Mouse (Mus musculus): ENCODE results near the gene Aebp2. TPM values are rescaled to one million over a fixed set of nuclear protein-coding genes. Genes with fewer than 3 reads are reported as not detected.
A peak's percentile ranks its signal among the peaks of the same experiment; 100 is the strongest.

Gene Aebp2
- polyA plus RNA-seq, 1 experiment from 2014 or later = 10.8 TPM

- no peaks in the 10 kb centered on the region for H3K27me3 ChIP-seq (replicated peaks)
- H3K36me3 ChIP-seq = no peaks in the 10 kb centered on the region
- no peak overlapping the region for H3K4me3 ChIP-seq
- no peaks in the 10 kb centered on the region for H3K9me3 ChIP-seq (replicated peaks)
- H3K27ac ChIP-seq (ENCODE audit: poor library complexity, severe bottlenecking) = no peak overlapping the region
- peaks cover 38% of the 10 kb centered on the region for H3K4me1 ChIP-seq (replicated peaks)
- no peak overlapping the region for H3K9ac ChIP-seq
- ATAC-seq (ENCODE audit: insufficient number of reproducible peaks, low FRiP score) = no peak
- 54% methylated on average over 9 of the region's 9 CpGs for WGBS
- H3K4me2 ChIP-seq = no peak overlapping the region
Measured at GRCm38 (mm10) chr6:140677960-140678359, 55.5 kb downstream of the Aebp2 start.

- Histone ChIP-seq H3K4me2 (no peak overlapping the region), H3K9ac (no peak overlapping the region), H3K36me3 (no peaks in the 10 kb centered on the region), H3K4me1 (replicated peaks) (peaks cover 43% of the 10 kb centered on the region), H3K4me3 (no peak overlapping the region), H3K9me3 (replicated peaks) (no peaks in the 10 kb centered on the region), H3K27me3 (replicated peaks) (no peaks in the 10 kb centered on the region), H3K27ac (ENCODE audit: poor library complexity, severe bottlenecking) (no peak overlapping the region)
- 30% methylated on average over 15 of the region's 15 CpGs for WGBS
- no peak for ATAC-seq (ENCODE audit: insufficient number of reproducible peaks, low FRiP score)
Measured at GRCm38 (mm10) chr6:140678658-140679271, 56.3 kb downstream of the Aebp2 start.

- Histone ChIP-seq H3K9me3 (replicated peaks) (no peaks in the 10 kb centered on the region), H3K36me3 (no peaks in the 10 kb centered on the region), H3K4me2 (no peak overlapping the region), H3K9ac (no peak overlapping the region), H3K4me1 (replicated peaks) (peaks cover 39% of the 10 kb centered on the region), H3K4me3 (no peak overlapping the region), H3K27me3 (replicated peaks) (no peaks in the 10 kb centered on the region), H3K27ac (ENCODE audit: poor library complexity, severe bottlenecking) (no peak overlapping the region)
- no peak for ATAC-seq (ENCODE audit: insufficient number of reproducible peaks, low FRiP score)
- WGBS = 57% methylated on average over 7 of the region's 7 CpGs
Measured at GRCm38 (mm10) chr6:140680713-140681112, 58.2 kb downstream of the Aebp2 start.

GRCm38 (mm10) chr6:140682829-140683228 lies 60.4 kb downstream of the Aebp2 start:
- WGBS = 32% methylated on average over 13 of the region's 13 CpGs
- Histone ChIP-seq H3K27me3 (replicated peaks) (no peaks in the 10 kb centered on the region), H3K27ac (ENCODE audit: poor library complexity, severe bottlenecking) (peak overlapping the region; percentile 28; the same call in 1 of the 2 replicates), H3K4me2 (peak overlapping the region; percentile 24), H3K9me3 (replicated peaks) (no peaks in the 10 kb centered on the region), H3K4me1 (replicated peaks) (peaks cover 34% of the 10 kb centered on the region), H3K36me3 (no peaks in the 10 kb centered on the region), H3K9ac (no peak overlapping the region), H3K4me3 (no peak overlapping the region)
- no peak for ATAC-seq (ENCODE audit: insufficient number of reproducible peaks, low FRiP score)

- WGBS = 81% methylated on average over 11 of the region's 11 CpGs
- Histone ChIP-seq H3K27me3 (replicated peaks) (no peaks in the 10 kb centered on the region), H3K36me3 (no peaks in the 10 kb centered on the region), H3K4me1 (replicated peaks) (peaks cover 25% of the 10 kb centered on the region), H3K27ac (ENCODE audit: poor library complexity, severe bottlenecking) (no peak overlapping the region), H3K4me2 (no peak overlapping the region), H3K9me3 (replicated peaks) (no peaks in the 10 kb centered on the region), H3K4me3 (no peak overlapping the region), H3K9ac (no peak overlapping the region)
- no peak for ATAC-seq (ENCODE audit: insufficient number of reproducible peaks, low FRiP score)
Measured at GRCm38 (mm10) chr6:140684403-140684802, 61.9 kb downstream of the Aebp2 start.

- no peaks in the 10 kb centered on the region for H3K4me1 ChIP-seq (replicated peaks)
- ATAC-seq (ENCODE audit: insufficient number of reproducible peaks, low FRiP score) = no peak
- WGBS = 82% methylated on average over 16 of the region's 16 CpGs
Measured at GRCm38 (mm10) chr6:140689617-140690404, 67.3 kb downstream of the Aebp2 start.

GRCm38 (mm10) chr6:140692160-140692559 lies 69.7 kb downstream of the Aebp2 start:
- no peak for ATAC-seq (ENCODE audit: insufficient number of reproducible peaks, low FRiP score)

More at GRCm38 (mm10) chr6:140689617-140690404, 67.3 kb downstream of the Aebp2 start:
- Histone ChIP-seq H3K9me3 (replicated peaks) (peaks cover 4% of the 10 kb centered on the region), H3K36me3 (no peaks in the 10 kb centered on the region), H3K9ac (no peak overlapping the region), H3K27me3 (replicated peaks) (no peaks in the 10 kb centered on the region), H3K4me3 (no peak overlapping the region), H3K27ac (ENCODE audit: poor library complexity, severe bottlenecking) (no peak overlapping the region), H3K4me2 (no peak overlapping the region)

GRCm38 (mm10) chr6:140696192-140696879 lies 73.9 kb downstream of the Aebp2 start:
- no peak overlapping the region for H3K9ac ChIP-seq
- peaks cover 4% of the 10 kb centered on the region for H3K9me3 ChIP-seq (replicated peaks)
- H3K4me2 ChIP-seq = no peak overlapping the region
- no peak for ATAC-seq (ENCODE audit: insufficient number of reproducible peaks, low FRiP score)
- H3K36me3 ChIP-seq = no peaks in the 10 kb centered on the region
- WGBS = 71% methylated on average over 12 of the region's 12 CpGs
- no peaks in the 10 kb centered on the region for H3K4me1 ChIP-seq (replicated peaks)
- H3K27ac ChIP-seq (ENCODE audit: poor library complexity, severe bottlenecking) = no peak overlapping the region
- H3K4me3 ChIP-seq = no peak overlapping the region
- H3K27me3 ChIP-seq (replicated peaks) = no peaks in the 10 kb centered on the region

More at GRCm38 (mm10) chr6:140692160-140692559, 69.7 kb downstream of the Aebp2 start:
- H3K9me3 ChIP-seq (replicated peaks) = peaks cover 4% of the 10 kb centered on the region
- H3K9ac ChIP-seq = no peak overlapping the region
- 83% methylated on average over 6 of the region's 6 CpGs for WGBS
- H3K4me3 ChIP-seq = no peak overlapping the region
- no peaks in the 10 kb centered on the region for H3K36me3 ChIP-seq
- H3K4me1 ChIP-seq (replicated peaks) = no peaks in the 10 kb centered on the region
- no peak overlapping the region for H3K27ac ChIP-seq (ENCODE audit: poor library complexity, severe bottlenecking)
- no peaks in the 10 kb centered on the region for H3K27me3 ChIP-seq (replicated peaks)
- no peak overlapping the region for H3K4me2 ChIP-seq

GRCm38 (mm10) chr6:140697994-140698393 lies 75.5 kb downstream of the Aebp2 start:
- no peak overlapping the region for H3K4me3 ChIP-seq
- no peak overlapping the region for H3K4me2 ChIP-seq
- no peaks in the 10 kb centered on the region for H3K27me3 ChIP-seq (replicated peaks)
- peaks cover 4% of the 10 kb centered on the region for H3K9me3 ChIP-seq (replicated peaks)
- H3K9ac ChIP-seq = no peak overlapping the region
- H3K36me3 ChIP-seq = no peaks in the 10 kb centered on the region
- H3K4me1 ChIP-seq (replicated peaks) = no peaks in the 10 kb centered on the region
- H3K27ac ChIP-seq (ENCODE audit: poor library complexity, severe bottlenecking) = no peak overlapping the region
- no peak for ATAC-seq (ENCODE audit: insufficient number of reproducible peaks, low FRiP score)
- 86% methylated on average over 11 of the region's 11 CpGs for WGBS

GRCm38 (mm10) chr6:140698596-140698995 lies 76.1 kb downstream of the Aebp2 start:
- ATAC-seq (ENCODE audit: insufficient number of reproducible peaks, low FRiP score) = no peak
- peaks cover 1% of the 10 kb centered on the region for H3K9me3 ChIP-seq (replicated peaks)
- H3K4me3 ChIP-seq = no peak overlapping the region
- H3K4me2 ChIP-seq = no peak overlapping the region
- no peak overlapping the region for H3K9ac ChIP-seq
- WGBS = 82% methylated on average over 1 of the region's 1 CpGs
- H3K36me3 ChIP-seq = no peaks in the 10 kb centered on the region
- H3K27me3 ChIP-seq (replicated peaks) = 0 out of 2 replicates have a peak, but pooled peaks cover under 1% of the 10 kb centered on the region
- no peak overlapping the region for H3K27ac ChIP-seq (ENCODE audit: poor library complexity, severe bottlenecking)
- no peaks in the 10 kb centered on the region for H3K4me1 ChIP-seq (replicated peaks)

- H3K4me1 ChIP-seq (replicated peaks) = no peaks in the 10 kb centered on the region
- H3K27me3 ChIP-seq (replicated peaks) = 0 out of 2 replicates have a peak, but pooled peaks cover 3% of the 10 kb centered on the region
- peaks cover 5% of the 10 kb centered on the region for H3K9me3 ChIP-seq (replicated peaks)
- no peak overlapping the region for H3K4me2 ChIP-seq
- no peaks in the 10 kb centered on the region for H3K36me3 ChIP-seq
- no peak overlapping the region for H3K4me3 ChIP-seq
- ATAC-seq (ENCODE audit: insufficient number of reproducible peaks, low FRiP score) = no peak
- no peak overlapping the region for H3K9ac ChIP-seq
- H3K27ac ChIP-seq (ENCODE audit: poor library complexity, severe bottlenecking) = no peak overlapping the region
- 79% methylated on average over 6 of the region's 6 CpGs for WGBS
Measured at GRCm38 (mm10) chr6:140701259-140701658, 78.8 kb downstream of the Aebp2 start.
